Mouse (Mus musculus): ENCODE measurements around the gene Zfp771. TPM values are rescaled to one million over a fixed set of nuclear protein-coding genes. Genes with fewer than 3 reads are reported as not detected.
A peak's percentile ranks its signal among the peaks of the same experiment; 100 is the strongest.

Zfp771 gene
- polyA plus RNA-seq, 1 experiment: 118 TPM

- Histone ChIP-seq H3K4me3 (ENCODE audit: low read depth, low read length) (peak within 1 kb of the TSS; percentile 73), H3K27ac (ENCODE audit: insufficient read depth, low read depth, low read length) (peak within 1 kb of the TSS; percentile 55), H3K36me3 (ENCODE audit: control insufficient read depth, insufficient read depth, low read length) (peaks cover 7% of the 10 kb centered on the region), H3K4me1 (ENCODE audit: control insufficient read depth, insufficient read depth, insufficient read length, low read length) (peaks cover 2% of the 10 kb centered on the region), H3K27me3 (ENCODE audit: control insufficient read depth, insufficient read depth, low read length) (no peaks in the 10 kb centered on the region)
- TF ChIP-seq POLR2A (IDR thresholded peaks at IDR 0.05; ENCODE audit: low read depth, low read length) (no peak), CTCF (IDR thresholded peaks at IDR 0.05; ENCODE audit: extremely low read depth, insufficient read length, insufficient replicate concordance, low read depth, low read length) (no peak)
- WGBS: 1% methylated on average over 39 of the region's 44 CpGs
These were observed 35.9 kb upstream of the Zfp771 start, which contains the start of gene Tbc1d10b for GRCm38 (mm10) chr7:127208295-127208552. Gene Tbc1d10b, minus strand, starts transcription at chr7:127208468.

- WGBS: 0% methylated on average over 44 of the region's 44 CpGs
- peak within 1 kb of the TSS; percentile 55 for H3K27ac ChIP-seq (ENCODE audit: insufficient read depth, low read depth, low read length)
- peaks cover 2% of the 10 kb centered on the region; the same call in 1 of the 2 replicates for H3K36me3 ChIP-seq (ENCODE audit: control insufficient read depth, insufficient read depth, low read length)
- peak within 1 kb of the TSS; percentile 73 for H3K4me3 ChIP-seq (ENCODE audit: low read depth, low read length)
- no peaks in the 10 kb centered on the region for H3K27me3 ChIP-seq (ENCODE audit: control insufficient read depth, insufficient read depth, low read length)
- TF ChIP-seq POLR2A (IDR thresholded peaks at IDR 0.05; ENCODE audit: low read depth, low read length) (peak; percentile 63), CTCF (IDR thresholded peaks at IDR 0.05; ENCODE audit: extremely low read depth, insufficient read length, insufficient replicate concordance, low read depth, low read length) (peak; percentile 66; the same call in 1 of the 2 replicates)
- H3K4me1 ChIP-seq (ENCODE audit: control insufficient read depth, insufficient read depth, insufficient read length, low read length): peaks cover 2% of the 10 kb centered on the region
These were observed 35.3 kb upstream of the Zfp771 start, which contains the start of gene Mylpf for GRCm38 (mm10) chr7:127208553-127209438. Gene Mylpf, plus strand, starts transcription at chr7:127208890.

- 78% methylated on average over 5 of the region's 5 CpGs for WGBS
- no peak for TF ChIP-seq CTCF (IDR thresholded peaks at IDR 0.05; ENCODE audit: extremely low read depth, insufficient read length, insufficient replicate concordance, low read depth, low read length)
- no peaks in the 10 kb centered on the region for H3K36me3 ChIP-seq (ENCODE audit: control insufficient read depth, insufficient read depth, low read length)
- peaks cover 2% of the 10 kb centered on the region for H3K4me1 ChIP-seq (ENCODE audit: control insufficient read depth, insufficient read depth, insufficient read length, low read length)
- H3K27ac ChIP-seq (ENCODE audit: insufficient read depth, low read depth, low read length): no peak overlapping the region
- no peak overlapping the region for H3K4me3 ChIP-seq (ENCODE audit: low read depth, low read length)
- no peaks in the 10 kb centered on the region for H3K27me3 ChIP-seq (ENCODE audit: control insufficient read depth, insufficient read depth, low read length)
These were observed 34.2 kb upstream of the Zfp771 start for GRCm38 (mm10) chr7:127209851-127210250.

- no peaks in the 10 kb centered on the region for H3K27me3 ChIP-seq (ENCODE audit: control insufficient read depth, insufficient read depth, low read length)
- H3K4me1 ChIP-seq (ENCODE audit: control insufficient read depth, insufficient read depth, insufficient read length, low read length): peaks cover 4% of the 10 kb centered on the region
- H3K4me3 ChIP-seq (ENCODE audit: low read depth, low read length): no peak overlapping the region
- TF ChIP-seq POLR2A (IDR thresholded peaks at IDR 0.05; ENCODE audit: low read depth, low read length) (no peak), CTCF (IDR thresholded peaks at IDR 0.05; ENCODE audit: extremely low read depth, insufficient read length, insufficient replicate concordance, low read depth, low read length) (no peak)
- no peaks in the 10 kb centered on the region for H3K36me3 ChIP-seq (ENCODE audit: control insufficient read depth, insufficient read depth, low read length)
- no peak overlapping the region for H3K27ac ChIP-seq (ENCODE audit: insufficient read depth, low read depth, low read length)
- 85% methylated on average over 4 of the region's 4 CpGs for WGBS
These were observed 33.8 kb upstream of the Zfp771 start for GRCm38 (mm10) chr7:127210266-127210665.

GRCm38 (mm10) chr7:127211014-127211745, 32.9 kb upstream of the Zfp771 start:
- Histone ChIP-seq H3K27me3 (ENCODE audit: control insufficient read depth, insufficient read depth, low read length) (no peaks in the 10 kb centered on the region), H3K27ac (ENCODE audit: insufficient read depth, low read depth, low read length) (no peak overlapping the region), H3K36me3 (ENCODE audit: control insufficient read depth, insufficient read depth, low read length) (no peaks in the 10 kb centered on the region), H3K4me3 (ENCODE audit: low read depth, low read length) (no peak overlapping the region), H3K4me1 (ENCODE audit: control insufficient read depth, insufficient read depth, insufficient read length, low read length) (peaks cover 2% of the 10 kb centered on the region; the same call in 1 of the 2 replicates)
- WGBS: 80% methylated on average over 5 of the region's 5 CpGs
- no peak for TF ChIP-seq POLR2A (IDR thresholded peaks at IDR 0.05; ENCODE audit: low read depth, low read length)
- no peak for TF ChIP-seq CTCF (IDR thresholded peaks at IDR 0.05; ENCODE audit: extremely low read depth, insufficient read length, insufficient replicate concordance, low read depth, low read length)

- no peaks in the 10 kb centered on the region for H3K27me3 ChIP-seq (ENCODE audit: control insufficient read depth, insufficient read depth, low read length)
- 87% methylated on average over 12 of the region's 12 CpGs for WGBS
- TF ChIP-seq POLR2A (IDR thresholded peaks at IDR 0.05; ENCODE audit: low read depth, low read length): no peak
- no peak for TF ChIP-seq CTCF (IDR thresholded peaks at IDR 0.05; ENCODE audit: extremely low read depth, insufficient read length, insufficient replicate concordance, low read depth, low read length)
- no peak overlapping the region for H3K4me3 ChIP-seq (ENCODE audit: low read depth, low read length)
- peaks cover 2% of the 10 kb centered on the region; the same call in 1 of the 2 replicates for H3K4me1 ChIP-seq (ENCODE audit: control insufficient read depth, insufficient read depth, insufficient read length, low read length)
- H3K27ac ChIP-seq (ENCODE audit: insufficient read depth, low read depth, low read length): no peak overlapping the region
- H3K36me3 ChIP-seq (ENCODE audit: control insufficient read depth, insufficient read depth, low read length): no peaks in the 10 kb centered on the region
These were observed 31.4 kb upstream of the Zfp771 start for GRCm38 (mm10) chr7:127212432-127213250.

Data from small intestine, adult 2 months (tissue).